13 mouse cellular contexts compared by ENCODE assay signal in the genomic region with DNA sequence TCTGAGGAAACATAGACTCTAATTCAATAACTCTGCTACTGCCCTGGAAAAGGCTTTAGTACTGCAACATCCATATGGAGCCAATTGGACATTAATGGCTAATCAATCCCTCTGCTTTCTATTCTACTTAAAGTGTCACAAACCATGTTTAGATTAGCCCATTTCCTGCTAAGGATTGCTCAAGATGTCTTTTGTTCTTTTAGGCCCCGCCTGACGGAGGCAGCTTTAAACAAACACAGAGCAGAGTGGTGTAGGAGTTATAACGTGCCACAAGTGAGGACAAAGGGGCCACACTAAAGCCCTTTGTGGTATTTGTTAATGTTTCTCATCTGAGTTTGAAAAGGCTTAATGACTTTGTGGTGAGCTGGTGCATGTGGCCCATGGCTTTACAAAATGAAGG.
DNase-seq lines count a peak whose midpoint lies in the region; ATAC-seq lines count a peak whose summit lies in the region.
"Had no signal": no experiment of that assay in that cellular context is flagged by ENCODE, and none has a peak within 500 bp of the region (broad histone marks: within the 10 kb centered on the region; RNA-seq: fewer than 3 reads in every experiment).

No protein-coding gene starts in this region.

- H3K4me3 ChIP-seq in hindbrain, embryonic 11.5 days (ENCODE audit: low read depth, low read length) = no peak overlapping the region
- no peak overlapping the region for H3K4me3 ChIP-seq in hindbrain, embryonic 16.5 days (ENCODE audit: low read length)
- no peak overlapping the region for H3K4me3 ChIP-seq in intestine, embryonic 16.5 days (ENCODE audit: low read length)
- H3K4me3 ChIP-seq: neural tube, embryonic 13.5 days had no signal

- 14% methylated on average over 3 of the region's 3 CpGs for WGBS in hindbrain, embryonic 11.5 days
- 39% methylated on average over 3 of the region's 3 CpGs for WGBS in hindbrain, embryonic 16.5 days
- WGBS in intestine, embryonic 16.5 days = 14% methylated on average over 3 of the region's 3 CpGs

- H3K4me1 ChIP-seq in hindbrain, embryonic 11.5 days (replicated peaks; ENCODE audit: control insufficient read depth, insufficient read depth, low read length) = peaks cover 4% of the 10 kb centered on the region
- 0 out of 2 replicates have a peak, but pooled peaks cover 3% of the 10 kb centered on the region for H3K4me1 ChIP-seq in hindbrain, embryonic 16.5 days (ENCODE audit: control insufficient read depth, insufficient read depth, low read depth, low read length)
- peaks cover 18% of the 10 kb centered on the region for H3K4me1 ChIP-seq in intestine, embryonic 16.5 days (ENCODE audit: control insufficient read depth, insufficient read depth, low read length)

- no peaks in the 10 kb centered on the region for H3K27me3 ChIP-seq in hindbrain, embryonic 11.5 days (ENCODE audit: control insufficient read depth, insufficient read depth, low read length)
- no peaks in the 10 kb centered on the region for H3K27me3 ChIP-seq in hindbrain, embryonic 16.5 days (replicated peaks; ENCODE audit: control insufficient read depth, insufficient read depth, low read length)
- H3K27me3 ChIP-seq in intestine, embryonic 16.5 days (replicated peaks; ENCODE audit: control insufficient read depth, insufficient read depth, low read length) = no peaks in the 10 kb centered on the region

- ATAC-seq in hindbrain, embryonic 11.5 days (ENCODE audit: low FRiP score) = peak; percentile 60
- ATAC-seq in hindbrain, embryonic 16.5 days = no peak
- peak; percentile 91 for ATAC-seq in intestine, embryonic 16.5 days
- ATAC-seq in megakaryocyte, adult 5-6 weeks (ENCODE audit: poor library complexity, severe bottlenecking) = peak; percentile 52
- ATAC-seq in inflammation-experienced regulatory T-cells, adult 6 months = no peak

- H3K9ac ChIP-seq in hindbrain, embryonic 11.5 days (ENCODE audit: low read depth, low read length) = no peak overlapping the region
- H3K9ac ChIP-seq in hindbrain, embryonic 16.5 days (ENCODE audit: low read depth, low read length) = no peak overlapping the region
- H3K9ac ChIP-seq in intestine, embryonic 16.5 days (ENCODE audit: low read depth, low read length) = no peak overlapping the region
- H3K9ac ChIP-seq: neural tube, embryonic 13.5 days had no signal

- H3K4me2 ChIP-seq in hindbrain, embryonic 11.5 days (replicated peaks; ENCODE audit: low read depth, low read length) = no peak overlapping the region
- no peak overlapping the region for H3K4me2 ChIP-seq in hindbrain, embryonic 16.5 days (ENCODE audit: low read length)
- H3K4me2 ChIP-seq in intestine, embryonic 16.5 days (ENCODE audit: low read depth, low read length) = no peak overlapping the region
- H3K4me2 ChIP-seq: neural tube, embryonic 13.5 days had no signal

- no peaks in the 10 kb centered on the region for H3K36me3 ChIP-seq in hindbrain, embryonic 11.5 days (ENCODE audit: control insufficient read depth, insufficient read depth, low read length)
- no peaks in the 10 kb centered on the region for H3K36me3 ChIP-seq in hindbrain, embryonic 16.5 days (ENCODE audit: control insufficient read depth, insufficient read depth, low read length)
- no peaks in the 10 kb centered on the region for H3K36me3 ChIP-seq in intestine, embryonic 16.5 days (ENCODE audit: control insufficient read depth, insufficient read depth, low read length)
- H3K36me3 ChIP-seq: neural tube, embryonic 13.5 days had no signal

- H3K9me3 ChIP-seq in hindbrain, embryonic 11.5 days (ENCODE audit: control insufficient read depth, low read length) = no peaks in the 10 kb centered on the region
- H3K9me3 ChIP-seq in hindbrain, embryonic 16.5 days (ENCODE audit: control insufficient read depth, low read length) = no peaks in the 10 kb centered on the region
- no peaks in the 10 kb centered on the region for H3K9me3 ChIP-seq in intestine, embryonic 16.5 days (ENCODE audit: control insufficient read depth, low read length)
- H3K9me3 ChIP-seq: neural tube, embryonic 13.5 days had no signal

- peak; percentile 33 for DNase-seq in hindbrain, embryonic 11.5 days (ENCODE audit: low spot score)
- DNase-seq in ZHBTc4 (ENCODE audit: low read depth, low spot score) = peak; percentile 57
- DNase-seq in adrenal gland, adult 2 months = no peak
- DNase-seq in thymus, postnatal 14 days = no peak
- DNase-seq: cerebellum, adult 2 months; gastrocnemius, postnatal 25 days; heart, postnatal 10 days; kidney, adult 9 months had no signal

- no peak overlapping the region for H3K27ac ChIP-seq in hindbrain, embryonic 11.5 days (ENCODE audit: low read depth, low read length)
- no peak overlapping the region for H3K27ac ChIP-seq in hindbrain, embryonic 16.5 days (ENCODE audit: low read depth, low read length)
- peak overlapping the region; percentile 61 for H3K27ac ChIP-seq in intestine, embryonic 16.5 days (ENCODE audit: low read length)
- H3K27ac ChIP-seq: neural tube, embryonic 13.5 days had no signal

Comparison
In these comparisons a context has a peak if more than half of its experiments do, and no peak if none do; other contexts are left out.
1. ATAC-seq: peak in hindbrain, embryonic 11.5 days (single experiment), intestine, embryonic 16.5 days (single experiment) and megakaryocyte, adult 5-6 weeks (single experiment); none in hindbrain, embryonic 16.5 days (single experiment) and inflammation-experienced regulatory T-cells, adult 6 months (single experiment).
2. DNase-seq: peak in hindbrain, embryonic 11.5 days (single experiment) and ZHBTc4 (single experiment); none in adrenal gland, adult 2 months (single experiment) and thymus, postnatal 14 days (single experiment).